ENCODE assay signal across 28 mouse cellular contexts in genomic region chr1:137200931-137201330, GRCm38 (mm10).
DNase-seq lines count a peak whose midpoint lies in the region; ATAC-seq lines count a peak whose summit lies in the region.
"Had no signal": no experiment of that assay in that cellular context is flagged by ENCODE, and none has a peak within 500 bp of the region (broad histone marks: within the 10 kb centered on the region; RNA-seq: fewer than 3 reads in every experiment).

No protein-coding gene starts in this region.

- H3K27ac ChIP-seq in midbrain, embryonic 11.5 days (ENCODE audit: low read depth, low read length) = no peak overlapping the region
- no peak overlapping the region for H3K27ac ChIP-seq in midbrain, embryonic 16.5 days (ENCODE audit: low read length)
- no peak overlapping the region for H3K27ac ChIP-seq in forebrain, embryonic 14.5 days (ENCODE audit: low read depth, low read length)
- no peak overlapping the region for H3K27ac ChIP-seq in midbrain, embryonic 14.5 days (replicated peaks; ENCODE audit: low read depth, low read length)
- H3K27ac ChIP-seq: gastrocnemius, adult 2 months; hindbrain, embryonic 10.5 days; hindbrain, embryonic 15.5 days; intestine, embryonic 15.5 days; left cerebral cortex, adult 2 months; limb, embryonic 12.5 days; liver, embryonic 15.5 days; lung, embryonic 15.5 days had no signal

- H3K4me2 ChIP-seq in midbrain, embryonic 11.5 days = no peak overlapping the region
- no peak overlapping the region for H3K4me2 ChIP-seq in midbrain, embryonic 16.5 days (ENCODE audit: low read length)
- H3K4me2 ChIP-seq in forebrain, embryonic 14.5 days (ENCODE audit: low read length) = no peak overlapping the region
- H3K4me2 ChIP-seq in midbrain, embryonic 14.5 days (ENCODE audit: low read length) = no peak overlapping the region
- H3K4me2 ChIP-seq: hindbrain, embryonic 15.5 days; intestine, embryonic 15.5 days; limb, embryonic 12.5 days; liver, embryonic 15.5 days; lung, embryonic 15.5 days had no signal

- WGBS in midbrain, embryonic 11.5 days = 55% methylated on average over 11 of the region's 11 CpGs
- WGBS in midbrain, embryonic 16.5 days = 35% methylated on average over 11 of the region's 11 CpGs
- 26% methylated on average over 11 of the region's 11 CpGs for WGBS in forebrain, embryonic 14.5 days
- 37% methylated on average over 11 of the region's 11 CpGs for WGBS in midbrain, embryonic 14.5 days

- no peak overlapping the region for H3K4me3 ChIP-seq in midbrain, embryonic 11.5 days (ENCODE audit: low read depth, low read length)
- no peak overlapping the region for H3K4me3 ChIP-seq in midbrain, embryonic 16.5 days (ENCODE audit: low read depth, low read length)
- H3K4me3 ChIP-seq in forebrain, embryonic 14.5 days (ENCODE audit: low read depth, low read length) = no peak overlapping the region
- no peak overlapping the region for H3K4me3 ChIP-seq in midbrain, embryonic 14.5 days (replicated peaks; ENCODE audit: low read depth, low read length)
- H3K4me3 ChIP-seq: erythroblast, embryonic 14.5 days; gastrocnemius, adult 2 months; hindbrain, embryonic 10.5 days; hindbrain, embryonic 15.5 days; intestine, embryonic 15.5 days; left cerebral cortex, adult 2 months; limb, embryonic 12.5 days; liver, embryonic 15.5 days; lung, embryonic 15.5 days had no signal

- H3K27me3 ChIP-seq in midbrain, embryonic 11.5 days (ENCODE audit: control insufficient read depth, insufficient read depth, low read length) = no peaks in the 10 kb centered on the region
- H3K27me3 ChIP-seq in midbrain, embryonic 16.5 days (ENCODE audit: control insufficient read depth, insufficient read depth, low read depth, low read length) = no peaks in the 10 kb centered on the region
- H3K27me3 ChIP-seq in forebrain, embryonic 14.5 days (replicated peaks; ENCODE audit: control insufficient read depth, insufficient read depth, low read length) = no peaks in the 10 kb centered on the region
- H3K27me3 ChIP-seq in midbrain, embryonic 14.5 days (ENCODE audit: control insufficient read depth, insufficient read depth, low read length) = no peaks in the 10 kb centered on the region
- H3K27me3 ChIP-seq: hindbrain, embryonic 15.5 days; intestine, embryonic 15.5 days; limb, embryonic 12.5 days; liver, embryonic 15.5 days; lung, embryonic 15.5 days had no signal

- DNase-seq in frontal cortex, postnatal 14 days (ENCODE audit: low spot score in 2 of 2) = no peak
- DNase-seq in midbrain, embryonic 11.5 days (ENCODE audit: low spot score, missing footprints) = no peak
- peak; percentile 42 for DNase-seq in forebrain, embryonic 14.5 days (ENCODE audit: low spot score)
- DNase-seq in midbrain, embryonic 14.5 days = peak; percentile 41
- DNase-seq in cerebellum, adult 9-10 months = no peak
- DNase-seq: adrenal gland, postnatal 10 days; cerebellum, adult 18-20 months; cerebellum, postnatal 14 days; gastrocnemius, adult 2 months; gastrocnemius, postnatal 36 days; heart, postnatal 14 days; kidney, adult 2 months; kidney, postnatal 4 days; right cerebral cortex, adult 18-20 months; thymus, adult 2 months; thymus, postnatal 36 days had no signal

- ATAC-seq in frontal cortex, adult (ENCODE audit: low TSS enrichment) = peak; percentile 27
- peak; percentile 73 for ATAC-seq in midbrain, embryonic 11.5 days (ENCODE audit: low FRiP score)
- no peak for ATAC-seq in midbrain, embryonic 16.5 days
- 0 out of 2 replicates have a peak, but pooled peaks have one; percentile 42 for ATAC-seq in forebrain, embryonic 14.5 days
- ATAC-seq in midbrain, embryonic 14.5 days (ENCODE audit: low FRiP score, low TSS enrichment) = no peak
- no peak for ATAC-seq in granulocyte monocyte progenitor cell, adult 5-6 weeks (replicated peaks; ENCODE audit: poor library complexity, severe bottlenecking)
- ATAC-seq: intestine, embryonic 15.5 days; Patski had no signal

- H3K9ac ChIP-seq in midbrain, embryonic 11.5 days (ENCODE audit: low read length) = no peak overlapping the region
- H3K9ac ChIP-seq in midbrain, embryonic 16.5 days (ENCODE audit: low read depth, low read length) = no peak overlapping the region
- H3K9ac ChIP-seq in forebrain, embryonic 14.5 days (ENCODE audit: low read length) = no peak overlapping the region
- no peak overlapping the region for H3K9ac ChIP-seq in midbrain, embryonic 14.5 days (replicated peaks; ENCODE audit: low read length)
- H3K9ac ChIP-seq: hindbrain, embryonic 15.5 days; intestine, embryonic 15.5 days; limb, embryonic 12.5 days; liver, embryonic 15.5 days; lung, embryonic 15.5 days had no signal

- no peaks in the 10 kb centered on the region; the same call in 1 of the 2 replicates for H3K9me3 ChIP-seq in midbrain, embryonic 11.5 days (ENCODE audit: control insufficient read depth, low read length)
- no peaks in the 10 kb centered on the region for H3K9me3 ChIP-seq in midbrain, embryonic 16.5 days (replicated peaks; ENCODE audit: control insufficient read depth, low read length, poor library complexity, severe bottlenecking)
- H3K9me3 ChIP-seq in forebrain, embryonic 14.5 days (replicated peaks; ENCODE audit: control insufficient read depth, low read length) = no peaks in the 10 kb centered on the region
- H3K9me3 ChIP-seq in midbrain, embryonic 14.5 days (ENCODE audit: control insufficient read depth, low read length) = no peaks in the 10 kb centered on the region
- H3K9me3 ChIP-seq: hindbrain, embryonic 10.5 days; hindbrain, embryonic 15.5 days; intestine, embryonic 15.5 days; limb, embryonic 12.5 days; liver, embryonic 15.5 days; lung, embryonic 15.5 days had no signal

- no peaks in the 10 kb centered on the region for H3K36me3 ChIP-seq in midbrain, embryonic 11.5 days (ENCODE audit: control insufficient read depth, insufficient read depth, low read length)
- no peaks in the 10 kb centered on the region for H3K36me3 ChIP-seq in midbrain, embryonic 16.5 days (ENCODE audit: control insufficient read depth, insufficient read depth, low read length)
- H3K36me3 ChIP-seq in forebrain, embryonic 14.5 days (ENCODE audit: control insufficient read depth, insufficient read depth, low read length) = no peaks in the 10 kb centered on the region
- H3K36me3 ChIP-seq in midbrain, embryonic 14.5 days (ENCODE audit: control insufficient read depth, insufficient read depth, low read length) = no peaks in the 10 kb centered on the region
- H3K36me3 ChIP-seq: hindbrain, embryonic 10.5 days; hindbrain, embryonic 15.5 days; intestine, embryonic 15.5 days; limb, embryonic 12.5 days; liver, embryonic 15.5 days; lung, embryonic 15.5 days had no signal

- no peaks in the 10 kb centered on the region for H3K4me1 ChIP-seq in midbrain, embryonic 11.5 days (ENCODE audit: control insufficient read depth, insufficient read depth, low read length)
- H3K4me1 ChIP-seq in midbrain, embryonic 16.5 days (ENCODE audit: control insufficient read depth, insufficient read depth, low read length) = no peaks in the 10 kb centered on the region
- peaks cover 4% of the 10 kb centered on the region; the same call in 1 of the 2 replicates for H3K4me1 ChIP-seq in forebrain, embryonic 14.5 days (ENCODE audit: control insufficient read depth, insufficient read depth, low read length)
- no peaks in the 10 kb centered on the region for H3K4me1 ChIP-seq in midbrain, embryonic 14.5 days (ENCODE audit: control insufficient read depth, insufficient read depth, low read length)
- H3K4me1 ChIP-seq: hindbrain, embryonic 10.5 days; hindbrain, embryonic 15.5 days; intestine, embryonic 15.5 days; limb, embryonic 12.5 days; lung, embryonic 15.5 days had no signal

Comparison
In these comparisons a context has a peak if more than half of its experiments do, and no peak if none do; other contexts are left out.
1. ATAC-seq: peak in frontal cortex, adult (single experiment), midbrain, embryonic 11.5 days (single experiment) and forebrain, embryonic 14.5 days (single experiment); none in midbrain, embryonic 16.5 days (single experiment), midbrain, embryonic 14.5 days (single experiment) and granulocyte monocyte progenitor cell, adult 5-6 weeks (single experiment).
2. DNase-seq: peak in forebrain, embryonic 14.5 days (single experiment) and midbrain, embryonic 14.5 days (single experiment); none in frontal cortex, postnatal 14 days (0 of 2), midbrain, embryonic 11.5 days (single experiment) and cerebellum, adult 9-10 months (single experiment).